Mouse (Mus musculus) liver, embryonic 12.5 days (tissue): ENCODE measurements around the gene Psmd9. TPM values are rescaled to one million over a fixed set of nuclear protein-coding genes. Genes with fewer than 3 reads are reported as not detected.

Source experiments
- ATAC-seq: fragments of 200-750 bp; cut with Nextera tagmentation; 2 replicates; pipeline ENCODE4 v1.8.0; 2017; ENCODE audit warnings: moderate number of reproducible peaks, mild to moderate bottlenecking, moderate library complexity
- H3K27ac ChIP-seq: fragments of 300-500 bp; sonication (generic); 2 replicates; pipeline ENCODE4 v1.5.1; 2016; ENCODE audit warnings: mild to moderate bottlenecking
- H3K27me3 ChIP-seq: fragments of 300-500 bp; sonication (generic); replicated peaks from 2 replicates; pipeline ENCODE4 v1.6.1; 2016; ENCODE audit warnings: mild to moderate bottlenecking, moderate library complexity
- H3K36me3 ChIP-seq: fragments of 300-500 bp; sonication (generic); 2 replicates; pipeline ENCODE4 v1.6.1; 2016; ENCODE audit warnings: mild to moderate bottlenecking, moderate library complexity
- H3K4me1 ChIP-seq: fragments of 300-500 bp; sonication (generic); 2 replicates; pipeline ENCODE4 v1.6.1; 2016
- H3K4me2 ChIP-seq: fragments of 300-500 bp; sonication (generic); 2 replicates; pipeline ENCODE4 v1.6.1; 2016; ENCODE audit warnings: mild to moderate bottlenecking, moderate library complexity
- H3K4me3 ChIP-seq: fragments of 300-500 bp; sonication (generic); 2 replicates; pipeline ENCODE4 v1.5.1; 2016; ENCODE audit warnings: mild to moderate bottlenecking, moderate library complexity
- H3K9ac ChIP-seq: fragments of 300-500 bp; sonication (generic); 2 replicates; pipeline ENCODE4 v1.6.1; 2016; ENCODE audit warnings: mild to moderate bottlenecking, moderate library complexity
- H3K9me3 ChIP-seq: fragments of 300-500 bp; sonication (generic); replicated peaks from 2 replicates; pipeline ENCODE4 v1.6.1; 2016; ENCODE audit warnings: mild to moderate bottlenecking, moderate library complexity
- WGBS: fragments of 180-500 bp; shearing (Covaris S2); methylation state at CpG from one replicate; pipeline ENCODE4 v1.1.7; 2016; ENCODE audit not compliant: insufficient replicate concordance; 5-methylcytosine and 5-hydroxymethylcytosine counted together
- polyA plus RNA-seq: library from polyadenylated mRNA; unstranded; fragments of >200 nt; fragmentation: Nextera tagmentation; extraction: Ambion mirVana; gene quantifications from 2 replicates; pipeline ENCODE4 v1.2.1, GENCODE M21; 2016

The Psmd9 gene
- polyA plus RNA-seq, 1 experiment from 2014 or later: 77.4 TPM

GRCm38 (mm10) chr5:123138230-123138911 is 30.8 kb upstream of the Psmd9 start:
- peak; percentile 57 for ATAC-seq
- under 1% methylated on average over 40 of the region's 40 CpGs for WGBS

GRCm38 (mm10) chr5:123138953-123139721 is 30.1 kb upstream of the Psmd9 start:
- WGBS: 1% methylated on average over 39 of the region's 39 CpGs
- Histone ChIP-seq H3K9me3 (no peaks in the 10 kb centered on the region), H3K9ac (peak overlapping the region; percentile 99), H3K27ac (peak overlapping the region; percentile 100), H3K4me1 (peaks cover 72% of the 10 kb centered on the region), H3K36me3 (peaks cover 19% of the 10 kb centered on the region), H3K4me2 (peak overlapping the region; percentile 100), H3K4me3 (peak overlapping the region; percentile 98), H3K27me3 (no peaks in the 10 kb centered on the region)
- no peak for ATAC-seq

More at GRCm38 (mm10) chr5:123138230-123138911, 30.8 kb upstream of the Psmd9 start:
- H3K36me3 ChIP-seq: peaks cover 24% of the 10 kb centered on the region
- peak overlapping the region; percentile 99 for H3K9ac ChIP-seq
- peak overlapping the region; percentile 100 for H3K27ac ChIP-seq
- H3K9me3 ChIP-seq: no peaks in the 10 kb centered on the region
- H3K27me3 ChIP-seq: no peaks in the 10 kb centered on the region
- peak overlapping the region; percentile 100 for H3K4me2 ChIP-seq
- peak overlapping the region; percentile 98 for H3K4me3 ChIP-seq
- H3K4me1 ChIP-seq: peaks cover 72% of the 10 kb centered on the region

- Histone ChIP-seq H3K4me1 (peaks cover 72% of the 10 kb centered on the region), H3K4me3 (peak overlapping the region; percentile 98), H3K36me3 (peaks cover 19% of the 10 kb centered on the region), H3K27me3 (no peaks in the 10 kb centered on the region), H3K27ac (peak overlapping the region; percentile 100), H3K9me3 (no peaks in the 10 kb centered on the region), H3K4me2 (peak overlapping the region; percentile 100), H3K9ac (peak overlapping the region; percentile 99)
- WGBS: 2% methylated on average over 28 of the region's 28 CpGs
- no peak for ATAC-seq
These were observed 29.2 kb upstream of the Psmd9 start for GRCm38 (mm10) chr5:123139722-123140627.

GRCm38 (mm10) chr5:123140694-123141554 is 28.3 kb upstream of the Psmd9 start:
- Histone ChIP-seq H3K27me3 (no peaks in the 10 kb centered on the region), H3K4me1 (peaks cover 72% of the 10 kb centered on the region), H3K27ac (peak overlapping the region; percentile 100), H3K4me2 (peak overlapping the region; percentile 100), H3K36me3 (peaks cover 26% of the 10 kb centered on the region), H3K9ac (peak overlapping the region; percentile 99), H3K9me3 (no peaks in the 10 kb centered on the region), H3K4me3 (peak overlapping the region; percentile 98)
- peak; percentile 44 for ATAC-seq
- under 1% methylated on average over 31 of the region's 31 CpGs for WGBS

- Histone ChIP-seq H3K27me3 (no peaks in the 10 kb centered on the region), H3K4me3 (peak overlapping the region; percentile 98), H3K36me3 (peaks cover 33% of the 10 kb centered on the region), H3K4me2 (peak overlapping the region; percentile 100), H3K27ac (peak overlapping the region; percentile 100), H3K4me1 (peaks cover 72% of the 10 kb centered on the region), H3K9ac (peak overlapping the region; percentile 99), H3K9me3 (no peaks in the 10 kb centered on the region)
- no peak for ATAC-seq
- WGBS: under 1% methylated on average over 30 of the region's 38 CpGs
These were observed 27.6 kb upstream of the Psmd9 start for GRCm38 (mm10) chr5:123141555-123142160.

GRCm38 (mm10) chr5:123142161-123143157 is 26.8 kb upstream of the Psmd9 start, which contains the start of gene Setd1b:
Setd1b (plus strand) TSS chr5:123142193.
- Histone ChIP-seq H3K4me3 (peak within 1 kb of the TSS; percentile 98), H3K4me1 (peaks cover 72% of the 10 kb centered on the region), H3K4me2 (peak within 1 kb of the TSS; percentile 100), H3K36me3 (peaks cover 37% of the 10 kb centered on the region), H3K27ac (peak within 1 kb of the TSS; percentile 100), H3K27me3 (no peaks in the 10 kb centered on the region), H3K9ac (peak within 1 kb of the TSS; percentile 99), H3K9me3 (no peaks in the 10 kb centered on the region)
- ATAC-seq: peak; percentile 46; the same call in 1 of the 2 replicates
- WGBS: under 1% methylated on average over 96 of the region's 103 CpGs

- peaks cover 72% of the 10 kb centered on the region for H3K4me1 ChIP-seq
These were observed 25.8 kb upstream of the Psmd9 start for GRCm38 (mm10) chr5:123143251-123143970.

GRCm38 (mm10) chr5:123143971-123144745 is 25.1 kb upstream of the Psmd9 start:
- H3K27me3 ChIP-seq: no peaks in the 10 kb centered on the region
- WGBS: 19% methylated on average over 17 of the region's 17 CpGs

More at GRCm38 (mm10) chr5:123143251-123143970, 25.8 kb upstream of the Psmd9 start:
- 3% methylated on average over 24 of the region's 24 CpGs for WGBS
- Histone ChIP-seq H3K4me3 (peak overlapping the region; percentile 98), H3K9me3 (no peaks in the 10 kb centered on the region), H3K36me3 (peaks cover 46% of the 10 kb centered on the region), H3K4me2 (peak overlapping the region; percentile 100), H3K27ac (peak overlapping the region; percentile 100), H3K9ac (peak overlapping the region; percentile 99), H3K27me3 (no peaks in the 10 kb centered on the region)
- no peak for ATAC-seq

More at GRCm38 (mm10) chr5:123143971-123144745, 25.1 kb upstream of the Psmd9 start:
- Histone ChIP-seq H3K4me1 (peaks cover 74% of the 10 kb centered on the region), H3K27ac (peak overlapping the region; percentile 100), H3K9ac (peak overlapping the region; percentile 99), H3K4me3 (peak overlapping the region; percentile 98), H3K36me3 (peaks cover 53% of the 10 kb centered on the region), H3K4me2 (peak overlapping the region; percentile 100), H3K9me3 (no peaks in the 10 kb centered on the region)
- ATAC-seq: no peak
